Mouse (Mus musculus) layer of hippocampus, postnatal 10 days (tissue): ENCODE data around the gene Ndufb11. TPM values are rescaled to one million over a fixed set of nuclear protein-coding genes. Genes with fewer than 3 reads are reported as not detected.

Experiments
- DNase-seq, 2 experiments: peaks; one replicate each; pipeline ENCODE4 v3.0.0; 2021; ENCODE audit warnings: low spot score in 2 of 2
- long read RNA-seq: library from polyadenylated mRNA; stranded (forward); transcript quantifications from one replicate; pipeline ENCODE4 v2.0.0, GENCODE M21; 2023
- total RNA-seq, 2 experiments: library from RNA; stranded (reverse); gene quantifications; 2 replicates each; pipeline ENCODE4 v1.2.3; 2021

The Ndufb11 gene
- total RNA-seq, result 100 to 1,000 TPM; 160 to 168 TPM
- long read RNA-seq, transcript Ndufb11-201 (3 exons, 908 nt), result major isoform, 210 of 216 reads
- long read RNA-seq, partial matches to known transcripts, result 1 of 216 reads
- long read RNA-seq, other reads (novel, unspliced or antisense), result 5 of 216 reads

DNA sequence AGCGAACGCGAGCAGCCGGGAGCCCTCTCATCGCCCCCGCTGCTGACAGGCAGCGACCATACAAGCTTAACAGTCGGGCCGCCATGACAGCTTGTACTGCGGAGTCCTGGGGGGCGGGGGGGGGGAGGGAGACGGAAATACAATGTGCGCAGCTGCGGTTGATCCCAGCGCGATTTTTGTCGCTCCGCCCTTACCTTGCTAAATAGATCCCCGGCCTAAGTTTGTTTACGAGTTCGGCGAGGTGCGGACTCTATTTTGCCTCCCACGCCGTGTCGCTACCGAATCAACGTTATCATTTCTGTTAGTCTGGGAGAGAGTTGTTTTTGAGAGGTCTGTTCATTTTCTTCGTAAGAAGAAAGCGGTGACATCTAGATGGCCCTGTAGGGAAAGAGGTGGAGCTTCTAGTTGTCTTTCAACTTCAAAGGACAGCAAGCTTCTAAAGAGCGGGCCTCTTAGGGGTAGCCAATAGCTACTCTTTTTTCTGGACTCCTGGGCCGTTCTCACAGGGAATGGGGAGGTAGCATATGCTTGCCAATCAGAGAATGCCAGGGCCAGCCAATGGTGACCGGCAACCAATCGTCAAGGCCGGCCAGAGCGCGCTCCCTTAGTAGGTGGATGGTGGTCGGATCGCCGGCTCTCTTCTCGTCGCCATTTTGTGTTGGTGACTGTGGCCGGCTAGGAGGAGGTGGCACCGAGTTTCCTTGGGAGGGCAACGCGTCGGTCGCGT is at the start of gene Ndufb11, which contains the start of gene Rbm10:
Gene Ndufb11 (minus strand): TSS at position 444 of the 727 bp plus-strand sequence.
Gene Rbm10 (plus strand): TSS at position 328 of the 727 bp plus-strand sequence.
- DNase-seq, result peak; percentile 70 to 76

DNA sequence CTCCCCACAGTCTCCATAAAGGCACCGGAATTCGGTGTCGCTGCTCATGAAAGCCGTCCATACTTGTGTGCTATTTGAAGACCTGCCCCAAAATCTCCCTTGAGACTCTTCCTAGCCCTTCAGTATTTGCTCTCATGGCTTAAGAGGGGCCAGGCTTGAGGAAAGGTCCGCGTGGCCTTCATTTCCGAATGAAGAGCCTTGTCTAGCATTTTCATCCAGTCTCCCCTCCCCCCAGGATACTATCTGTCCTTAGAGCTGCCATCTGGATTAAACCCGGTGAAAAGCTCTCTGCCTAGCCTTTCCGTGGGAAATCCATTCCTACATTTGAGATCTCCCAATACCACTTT is 46.0 kb upstream of the Ndufb11 start:
- no peak for DNase-seq

DNA sequence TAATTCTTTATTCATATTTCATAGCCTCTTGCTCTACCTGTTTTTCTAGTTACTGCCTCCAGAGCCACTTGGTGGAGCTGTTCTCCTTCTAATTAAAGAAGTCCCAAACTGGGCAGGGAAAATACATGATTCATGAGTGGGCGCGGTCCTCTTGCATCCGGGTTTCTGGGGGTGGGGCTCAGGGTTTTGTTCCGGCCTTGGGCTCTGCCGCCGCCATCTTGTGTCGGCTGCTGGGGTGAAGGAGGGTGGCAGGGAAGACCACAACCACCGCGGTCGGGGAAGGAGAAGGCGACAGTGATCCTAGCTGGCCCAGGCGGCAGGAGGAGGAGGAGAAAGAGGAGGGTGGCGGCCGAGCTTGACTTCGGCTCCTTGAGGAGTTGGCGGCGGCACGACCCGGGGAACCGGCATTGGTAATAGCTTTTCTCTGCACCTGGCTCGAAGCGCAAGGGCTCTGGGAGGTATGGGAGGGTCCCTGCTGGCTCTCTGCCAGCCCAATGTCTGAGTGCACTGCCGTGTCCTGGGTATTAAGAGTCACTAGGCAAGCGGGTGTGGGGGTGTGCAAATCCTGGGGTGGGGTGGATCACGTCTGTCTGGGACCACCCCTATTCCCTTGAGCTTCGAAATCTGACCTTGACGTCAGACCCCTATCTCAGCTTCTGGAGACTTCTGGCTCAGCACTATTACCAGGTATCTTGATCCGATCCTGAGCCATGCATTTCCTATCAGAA is 45.5 kb upstream of the Ndufb11 start:
- DNase-seq, result peak; percentile 79 to 82

DNA sequence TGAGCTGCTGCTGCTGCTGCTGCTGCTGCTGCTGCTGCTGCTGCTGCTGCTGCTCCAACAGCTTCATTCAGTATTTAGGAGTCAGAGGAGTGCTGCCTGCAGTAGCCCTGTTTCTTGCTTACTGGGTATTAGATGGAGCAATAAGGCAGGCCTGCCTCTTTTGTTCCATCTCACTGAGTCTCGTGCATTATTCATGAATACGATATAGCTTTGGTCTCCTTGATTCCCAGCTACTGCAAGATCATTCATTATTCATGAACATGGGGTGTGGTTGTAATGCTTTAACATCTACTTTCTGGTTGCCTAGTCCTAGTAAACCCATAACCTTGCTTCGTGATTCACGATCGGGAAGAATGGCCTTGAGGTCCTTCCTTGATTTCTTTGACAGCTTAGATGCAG is 44.9 kb upstream of the Ndufb11 start:
- no peak for DNase-seq

DNA sequence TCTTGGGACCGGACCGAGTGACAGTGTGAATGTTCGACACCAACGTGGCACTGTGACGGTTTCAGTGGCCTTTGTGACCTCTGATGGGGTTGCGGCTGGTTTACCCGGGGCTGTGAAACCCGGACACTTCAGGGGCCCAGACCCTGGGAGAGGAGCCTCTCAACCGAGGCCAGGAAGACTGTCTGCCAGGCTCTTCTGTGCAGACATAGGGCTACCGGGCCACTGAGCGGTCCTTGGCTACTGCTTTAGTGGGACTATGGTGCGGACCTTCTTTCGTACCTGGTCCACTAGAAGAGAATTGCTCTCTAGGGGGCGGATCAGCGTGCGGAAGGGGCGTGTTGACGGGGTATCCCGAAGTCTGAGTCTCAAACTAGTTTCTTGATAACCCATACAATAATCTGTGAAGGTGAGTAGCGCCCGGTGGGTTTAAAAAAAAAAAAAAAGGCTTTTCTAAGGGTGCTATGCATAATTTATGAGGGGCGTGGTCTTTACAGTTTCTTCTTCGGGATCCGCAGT is 41.5 kb upstream of the Ndufb11 start:
- no peak for DNase-seq

DNA sequence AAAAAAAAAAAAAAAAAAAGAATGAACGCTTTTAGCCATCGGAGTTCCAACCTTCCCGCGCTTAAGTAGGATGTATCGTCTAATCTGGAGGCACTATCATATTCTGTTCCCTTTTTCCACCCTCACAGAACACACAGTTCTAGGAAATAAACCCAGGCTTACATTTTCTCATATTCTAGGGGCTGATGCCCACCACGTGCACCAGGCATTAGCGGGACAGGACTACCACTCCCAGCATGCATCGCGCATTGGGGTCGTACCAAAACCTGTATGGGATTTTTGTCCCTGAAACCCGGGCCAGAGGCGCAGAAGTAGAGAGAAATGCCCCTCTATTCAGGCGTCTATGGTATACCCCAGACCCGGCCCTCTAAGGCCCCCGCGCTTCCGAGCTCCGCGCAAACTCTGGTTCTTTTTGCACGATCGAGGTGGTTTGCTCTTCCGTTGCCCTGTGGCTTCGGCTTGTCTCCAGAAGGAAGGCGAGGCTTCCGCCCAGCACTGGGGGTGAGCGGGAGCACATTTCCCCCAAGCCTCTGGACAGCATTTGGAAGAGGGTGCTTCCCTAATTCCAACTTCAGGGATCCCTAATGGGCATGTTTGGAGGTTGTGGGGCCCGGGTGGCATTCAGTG is 40.7 kb upstream of the Ndufb11 start, which contains the start of gene Uba1:
Gene Uba1 (plus strand): TSS at position 301 of the 627 bp plus-strand sequence.
- DNase-seq, result peak; percentile 73 to 81

DNA sequence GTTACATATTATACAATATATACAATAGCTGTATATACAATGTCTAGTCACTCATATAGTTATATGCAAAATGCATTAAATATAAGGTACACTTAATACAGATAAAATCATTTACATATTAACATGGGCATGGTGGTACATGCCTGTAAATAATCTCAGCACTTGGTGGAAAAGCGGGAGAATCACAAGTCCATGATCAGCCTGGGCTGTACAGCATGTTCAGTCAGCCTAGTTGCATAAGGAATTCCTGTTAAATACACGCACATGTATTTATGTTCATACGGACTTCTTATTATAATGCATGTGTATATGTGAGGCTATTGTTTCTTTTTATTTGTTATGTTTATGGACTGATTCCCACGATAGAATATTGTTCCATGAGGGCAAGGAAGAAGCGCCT is 40.2 kb upstream of the Ndufb11 start:
- DNase-seq, result no peak

DNA sequence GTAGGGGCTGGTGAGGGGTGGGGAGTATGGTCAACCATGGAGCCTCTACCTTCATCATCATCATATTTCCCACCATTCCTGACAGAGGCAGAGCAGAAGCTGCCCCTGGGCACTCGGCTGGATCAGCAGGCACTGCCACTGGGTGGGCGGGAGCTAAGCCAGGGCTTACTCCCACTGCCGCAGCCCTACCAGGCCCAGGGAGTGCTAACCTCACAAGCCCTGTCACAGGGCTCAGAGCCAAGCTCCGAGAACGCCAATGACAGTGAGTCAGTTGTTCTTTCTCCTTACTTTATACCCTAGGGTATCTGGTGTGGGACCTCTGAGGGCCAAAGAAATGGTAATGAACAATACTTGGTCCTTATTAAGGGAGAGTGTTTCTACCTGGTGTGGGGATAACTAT is 27.4 kb upstream of the Ndufb11 start:
- no peak for DNase-seq

DNA sequence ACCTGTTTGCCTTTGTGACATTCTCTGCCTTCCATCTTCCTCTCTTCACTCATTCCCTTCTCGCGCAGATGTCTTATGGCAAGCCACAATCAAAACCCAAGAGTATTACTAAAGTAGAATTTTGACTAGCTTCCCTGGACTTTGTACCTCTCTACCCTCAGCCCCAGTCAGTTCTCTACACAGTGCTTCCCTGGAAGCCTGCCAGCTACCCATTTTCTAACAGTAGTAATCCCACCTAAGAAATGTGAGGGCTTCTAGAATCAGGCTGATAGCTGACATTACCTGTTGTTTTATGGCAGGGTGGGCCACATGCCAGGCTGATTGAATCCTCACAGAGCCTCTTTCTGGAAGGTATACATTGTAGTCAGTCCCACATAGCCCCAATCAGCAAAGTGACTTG is 20.7 kb upstream of the Ndufb11 start:
- no peak for DNase-seq

DNA sequence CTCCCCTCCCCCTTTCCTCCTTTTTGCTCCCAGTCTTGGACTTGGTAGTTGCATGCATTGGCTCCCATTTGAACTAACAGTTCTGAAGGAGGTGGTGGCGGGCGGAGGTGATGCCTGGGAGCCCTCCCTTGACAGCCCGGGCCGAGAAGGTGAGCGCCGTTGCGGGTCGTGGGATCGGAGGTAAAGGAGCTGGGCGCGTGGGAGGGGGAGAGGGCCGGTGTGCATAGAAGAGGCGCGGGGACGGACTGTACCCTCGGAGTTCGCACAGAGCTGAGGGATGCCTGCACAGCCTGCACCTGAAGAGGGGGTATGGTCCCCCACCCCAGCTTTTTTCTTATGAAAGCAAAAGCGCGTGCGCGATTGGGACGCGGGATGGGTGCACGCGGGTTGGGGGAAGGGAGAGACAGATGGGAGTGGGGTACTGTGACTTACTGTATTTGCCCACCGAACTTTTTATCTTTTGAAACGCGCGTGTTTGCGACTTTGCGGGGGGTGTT is 532 bp upstream of the Ndufb11 start:
- DNase-seq, result peak; percentile 41 to 59

DNA sequence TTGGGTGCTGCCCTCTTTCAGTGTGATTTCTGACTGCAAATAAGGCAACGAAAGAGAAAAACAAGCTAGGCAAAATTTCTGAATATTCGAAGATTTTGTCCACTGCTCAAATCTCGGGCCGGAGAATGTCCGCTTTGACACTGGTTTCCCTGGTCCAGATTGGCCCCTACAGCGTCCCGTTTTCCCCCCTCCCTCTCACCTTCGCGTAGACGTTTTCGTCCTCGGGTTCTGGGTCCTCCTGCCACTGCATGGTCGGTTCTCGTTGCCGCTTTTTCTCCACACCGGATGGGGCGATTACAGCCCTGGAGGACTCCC is 601 bp downstream of the Ndufb11 start:
- no peak for DNase-seq

DNA sequence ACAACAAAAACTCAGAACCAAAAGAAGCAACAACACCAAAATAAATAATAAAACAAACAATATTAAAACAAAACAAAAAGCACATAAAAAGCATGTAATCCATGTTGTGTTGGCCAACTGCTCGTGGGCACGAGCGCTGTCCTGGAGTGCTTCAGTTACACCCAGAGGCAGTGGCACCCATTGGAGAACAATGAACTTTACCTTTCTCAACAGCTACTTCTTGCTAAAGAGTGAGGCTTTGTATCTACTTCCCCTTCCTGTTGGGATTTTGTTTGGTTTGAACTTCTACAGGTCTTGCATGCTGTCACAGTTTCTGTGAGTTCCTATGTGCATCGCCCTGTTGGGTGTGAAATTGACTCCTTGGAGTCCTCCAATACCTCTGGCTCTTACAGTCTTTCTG is 8.9 kb downstream of the Ndufb11 start:
- no peak for DNase-seq

DNA sequence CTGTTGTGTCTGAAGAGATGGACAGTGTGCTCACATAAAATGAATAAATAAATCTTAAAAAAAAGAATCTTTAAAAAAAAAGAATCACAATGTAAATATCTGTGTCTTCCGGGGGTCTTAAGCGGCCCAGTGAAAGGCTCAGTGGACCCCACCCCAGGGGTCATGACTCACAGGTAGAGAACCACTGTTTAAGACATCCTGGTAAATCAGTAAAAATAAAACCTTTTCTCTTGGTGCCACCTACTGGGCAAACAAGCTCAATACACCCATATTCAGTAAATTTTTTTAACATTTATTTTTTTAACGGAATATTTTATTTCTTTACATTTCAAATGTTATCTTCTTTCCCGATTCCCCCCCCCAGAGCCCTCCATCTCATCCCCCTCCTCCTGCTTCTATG is 29.5 kb downstream of the Ndufb11 start:
- peak; percentile 7 to 16 for DNase-seq

DNA sequence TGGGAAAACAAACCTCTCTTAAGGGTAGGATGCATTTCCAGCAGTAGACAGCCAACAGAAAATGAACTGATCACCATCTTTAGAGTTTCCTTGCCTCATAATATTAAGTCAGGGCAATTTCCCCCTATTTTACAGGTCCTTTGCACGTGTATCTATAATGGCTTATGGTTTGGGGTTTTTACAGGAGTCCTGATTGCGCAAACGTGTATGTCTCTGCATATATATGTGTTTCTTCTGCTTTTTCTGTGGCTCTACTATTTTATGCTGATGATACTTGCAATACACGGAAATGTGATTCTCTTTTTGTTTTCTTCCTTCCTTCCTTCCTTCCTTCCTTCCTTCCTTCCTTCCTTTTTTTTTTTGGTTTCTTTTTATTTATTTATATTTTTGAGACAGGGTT is 43.5 kb downstream of the Ndufb11 start:
- DNase-seq, result no peak

DNA sequence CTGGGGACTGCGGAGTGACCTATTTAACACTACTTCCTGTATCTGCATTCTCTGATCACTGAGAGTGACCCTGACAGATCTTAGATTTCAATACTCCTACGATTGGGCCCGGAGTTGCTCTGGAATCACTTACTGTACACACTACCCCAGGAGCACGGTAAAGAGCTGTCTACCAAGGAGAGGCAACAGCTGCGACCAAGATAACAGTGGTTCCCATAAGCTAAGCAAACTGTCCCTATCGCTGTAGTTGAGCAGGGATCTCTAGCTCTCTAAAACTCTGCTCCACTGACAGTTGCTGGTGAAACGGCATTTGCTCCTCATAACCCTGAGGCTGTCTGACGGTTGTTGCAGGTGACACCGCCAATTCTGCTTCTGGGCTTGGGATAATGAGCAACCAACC is 44.7 kb downstream of the Ndufb11 start:
- peak in 1 of 2 experiments; percentile 13 for DNase-seq

DNA sequence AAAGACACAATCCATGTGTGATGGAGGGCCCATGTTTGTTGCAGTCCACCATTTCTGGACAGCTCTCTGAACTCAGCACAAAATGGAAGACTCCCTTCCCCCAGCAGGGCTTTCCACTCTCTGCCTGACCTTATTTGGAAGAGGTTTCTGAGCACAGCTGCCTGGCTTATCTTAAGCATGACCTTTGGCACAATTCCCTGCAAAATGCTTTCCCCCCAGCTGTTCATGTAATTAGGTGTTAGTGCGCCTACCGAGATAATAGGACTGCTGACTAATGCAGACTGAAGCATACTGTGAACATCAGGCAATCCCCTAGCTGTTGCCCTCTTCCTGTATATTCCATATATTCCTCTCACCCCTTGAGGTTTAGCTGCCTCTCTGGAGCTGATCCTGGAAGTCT is 46.4 kb downstream of the Ndufb11 start:
- DNase-seq, result no peak

Other genes starting within 250 kb of the Ndufb11 start
- gene Jade3, start 191.9 kb downstream of the Ndufb11 start, total RNA-seq, result 1 to 10 TPM; 7.6 to 8.1 TPM
- under 1 TPM in 1 of 2 experiments, not detected in 1; 0.40 TPM for gene Rgn, start 67.8 kb downstream of the Ndufb11 start, total RNA-seq
- 10 to 100 TPM; 30.0 to 33.9 TPM for gene Rbm10, start 116 bp downstream of the Ndufb11 start, total RNA-seq
- gene Uba1, start 40.7 kb upstream of the Ndufb11 start, total RNA-seq, result 100 to 1,000 TPM; 394 to 409 TPM
- 100 to 1,000 TPM; 262 TPM for gene Cdk16, start 70.3 kb upstream of the Ndufb11 start, total RNA-seq
- gene Usp11, start 86.3 kb upstream of the Ndufb11 start, total RNA-seq, result 10 to 100 TPM; 77.2 to 80.3 TPM
- gene Araf, start 180.2 kb upstream of the Ndufb11 start, total RNA-seq, result 100 to 1,000 TPM; 191 to 196 TPM